Mouse (Mus musculus) lung, postnatal 36 days (tissue): ENCODE results near the gene Dgki.
A peak's percentile ranks its signal among the peaks of the same experiment; 100 is the strongest.

Source experiments
- DNase-seq: peaks from one replicate; pipeline ENCODE4 v3.0.0; 2022; ENCODE audit warnings: mixed read lengths

The Dgki gene

DNA sequence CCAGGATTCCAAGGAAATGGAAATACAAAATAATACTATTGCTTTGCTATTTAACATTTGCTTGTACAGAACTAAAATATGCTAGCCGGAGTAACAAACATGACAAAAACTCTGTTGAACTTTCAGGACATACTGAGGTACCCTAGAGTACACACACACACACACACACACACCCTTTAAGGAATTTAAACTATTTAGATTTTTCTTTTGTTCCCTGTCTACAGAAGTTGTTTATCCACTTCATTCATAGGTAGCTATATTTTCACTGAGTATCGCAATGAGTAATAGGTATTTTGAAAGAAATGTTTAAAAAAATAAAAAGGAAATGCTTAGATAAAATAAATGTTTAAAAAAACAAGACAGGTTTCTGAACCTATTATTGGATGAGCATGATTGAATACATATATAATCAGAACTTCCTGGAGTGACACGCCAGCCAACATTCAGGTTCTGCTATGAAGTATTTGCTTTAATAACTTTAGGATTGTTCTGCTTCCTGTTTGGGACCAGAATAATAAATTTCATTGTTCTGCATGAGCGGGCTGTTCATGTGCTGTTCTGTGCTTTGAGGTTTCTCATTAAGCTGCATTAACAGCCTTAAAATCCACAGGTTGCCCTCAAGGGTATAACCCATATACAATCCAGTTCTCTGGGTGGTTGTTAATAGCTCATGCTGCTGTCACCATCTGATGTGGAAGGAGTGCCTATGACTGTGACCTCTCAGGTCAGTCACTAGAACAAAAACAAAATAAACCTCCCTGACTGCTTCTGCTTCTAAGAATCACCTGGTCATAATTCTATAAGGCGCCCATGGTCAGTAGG, 457.7 kb downstream of the Dgki start:
- DNase-seq = no peak

DNA sequence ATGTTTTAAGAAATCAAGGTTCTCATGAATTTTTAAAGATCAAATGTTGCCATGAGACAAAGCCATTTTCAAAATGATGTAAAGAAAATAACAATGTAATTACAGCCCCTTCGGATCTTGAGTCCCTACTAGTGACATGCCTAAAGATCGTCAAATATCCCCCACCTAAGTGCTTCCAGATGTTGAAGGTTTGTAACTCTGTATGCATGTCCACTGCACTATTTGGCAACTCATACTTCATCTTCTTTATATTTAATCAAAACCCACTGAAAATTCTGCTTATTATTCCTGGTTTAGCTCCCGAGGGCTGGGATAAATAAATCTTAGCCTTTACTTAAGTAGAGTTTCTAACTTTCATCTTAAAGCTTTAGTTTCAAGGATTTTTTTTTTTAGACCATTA, 458.3 kb downstream of the Dgki start:
- no peak for DNase-seq

- no peak for DNase-seq
These were observed 458.8 kb downstream of the Dgki start for GRCm38 (mm10) chr6:36841174-36841573.

GRCm38 (mm10) chr6:36838747-36839146, 461.2 kb downstream of the Dgki start:
- no peak for DNase-seq

DNA sequence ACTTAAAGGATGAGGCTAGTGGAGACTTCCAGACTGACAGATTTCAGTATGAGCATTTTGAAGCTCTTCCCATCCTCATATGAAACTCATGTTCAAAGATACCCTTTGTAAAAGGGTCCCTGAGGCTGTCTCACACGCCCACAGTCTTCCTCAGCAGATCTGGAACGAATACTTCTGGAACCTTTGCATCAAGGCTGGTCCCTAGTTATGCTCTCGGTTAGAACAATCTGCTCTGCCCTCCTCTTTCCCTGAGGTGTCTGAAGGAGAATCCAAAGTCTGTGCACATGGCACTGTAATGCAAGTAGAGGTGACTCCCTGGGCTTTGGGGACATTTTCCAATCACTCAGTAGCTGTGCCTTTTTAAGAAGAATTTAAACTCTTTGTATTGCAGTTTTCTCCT, 464.6 kb downstream of the Dgki start:
- no peak for DNase-seq

DNA sequence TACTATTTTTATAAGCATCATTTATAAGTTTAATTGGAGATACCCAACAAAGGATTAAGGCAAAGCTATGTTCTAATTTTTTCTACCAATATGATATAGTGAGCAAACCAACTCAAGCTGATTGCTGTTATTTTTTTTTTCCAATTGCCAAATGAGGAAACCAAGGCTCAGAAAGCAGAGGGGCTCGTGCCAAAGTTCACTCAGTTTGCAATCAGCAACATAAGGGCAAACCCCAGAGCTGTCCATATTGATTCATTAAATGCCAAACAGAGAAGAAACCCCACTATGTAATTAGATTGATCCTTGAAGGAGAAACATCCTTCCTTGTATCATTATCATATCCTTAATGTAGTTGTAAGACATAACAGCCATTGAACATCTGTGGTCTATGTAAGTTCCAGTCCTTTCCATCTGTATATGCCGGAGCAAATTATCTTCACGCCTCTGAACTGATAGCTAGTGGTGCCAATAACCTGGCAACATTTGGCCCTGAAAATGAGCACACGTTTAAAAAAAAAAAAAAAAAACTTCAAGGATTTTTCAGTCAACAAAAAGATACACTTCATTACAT, 465.2 kb downstream of the Dgki start:
- no peak for DNase-seq

DNA sequence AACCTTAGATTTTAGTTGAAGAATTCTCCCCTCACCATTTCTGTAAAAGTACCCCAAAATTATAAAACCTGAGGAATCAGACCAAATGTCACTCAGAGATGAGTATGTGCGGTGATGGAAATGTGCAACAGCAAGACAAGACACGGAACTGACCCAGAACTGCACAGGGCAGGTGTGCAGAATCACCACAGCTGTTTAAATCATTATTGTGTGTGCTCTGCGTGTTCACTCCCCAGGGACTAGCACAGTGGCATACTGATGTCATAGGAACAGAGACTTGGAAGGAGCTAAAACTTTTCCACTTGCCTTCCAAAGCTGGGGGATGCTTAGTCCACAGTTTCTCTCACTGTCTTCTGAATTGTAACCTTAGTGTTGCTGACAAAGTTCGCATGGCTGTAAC, 467.3 kb downstream of the Dgki start:
- DNase-seq = no peak

DNA sequence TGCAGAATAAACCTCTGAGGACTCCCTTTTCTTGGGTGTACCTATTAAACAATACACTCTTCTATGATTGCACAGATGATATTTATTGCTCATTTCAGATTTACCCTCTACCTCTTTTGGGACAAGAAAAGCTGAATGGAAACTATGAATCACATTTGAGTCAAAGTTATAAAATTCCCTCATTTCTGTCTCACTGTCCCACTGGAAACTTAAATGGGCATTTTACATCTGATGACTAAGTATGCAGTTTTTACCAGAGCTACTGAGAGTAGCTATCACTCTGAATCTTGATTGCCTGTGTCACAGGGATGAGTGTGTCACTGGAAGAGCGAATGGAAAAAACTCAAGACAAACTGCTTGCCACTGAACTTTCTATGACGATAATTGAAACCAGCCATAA, 467.8 kb downstream of the Dgki start:
- no peak for DNase-seq

GRCm38 (mm10) chr6:36830371-36830925, 469.5 kb downstream of the Dgki start:
- no peak for DNase-seq

- DNase-seq = no peak
These were observed 480.3 kb downstream of the Dgki start for GRCm38 (mm10) chr6:36819784-36820050.

DNA sequence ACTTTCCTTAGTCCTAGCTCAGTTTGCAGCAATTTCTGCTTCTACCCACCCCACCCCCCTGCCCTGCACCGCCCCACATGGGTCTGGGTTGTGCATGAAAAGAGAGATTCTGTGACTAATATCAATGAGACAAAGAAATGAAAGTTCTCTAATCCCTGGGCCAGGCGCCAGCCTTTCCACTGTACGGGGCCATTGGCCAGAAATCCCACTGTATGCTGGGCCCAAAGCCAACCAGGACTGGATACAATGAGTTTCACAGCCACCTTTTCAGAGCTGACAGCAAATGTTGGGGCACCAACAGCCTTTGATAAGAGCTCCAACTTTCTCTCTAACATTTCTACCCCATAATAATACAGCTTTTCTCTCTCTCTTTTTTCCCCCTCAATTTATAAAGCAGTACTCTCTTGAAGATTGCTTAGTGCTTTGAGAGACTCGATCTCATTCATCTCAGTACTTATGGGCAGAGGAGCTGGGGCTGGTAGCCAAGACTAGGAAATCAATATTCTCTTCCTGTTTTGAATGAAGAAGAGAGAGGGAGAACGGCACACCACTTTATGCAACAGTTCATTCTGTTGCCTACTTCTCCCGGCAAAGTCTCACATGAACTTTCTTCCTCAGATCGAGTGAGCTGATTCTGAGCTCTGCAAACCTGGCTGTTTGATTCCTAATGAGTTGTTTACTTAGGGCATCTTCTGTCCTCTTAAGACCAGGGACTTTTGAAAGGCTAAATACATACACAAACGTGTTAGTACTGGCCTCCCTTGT, 480.8 kb downstream of the Dgki start:
- peak; percentile 60 for DNase-seq

DNA sequence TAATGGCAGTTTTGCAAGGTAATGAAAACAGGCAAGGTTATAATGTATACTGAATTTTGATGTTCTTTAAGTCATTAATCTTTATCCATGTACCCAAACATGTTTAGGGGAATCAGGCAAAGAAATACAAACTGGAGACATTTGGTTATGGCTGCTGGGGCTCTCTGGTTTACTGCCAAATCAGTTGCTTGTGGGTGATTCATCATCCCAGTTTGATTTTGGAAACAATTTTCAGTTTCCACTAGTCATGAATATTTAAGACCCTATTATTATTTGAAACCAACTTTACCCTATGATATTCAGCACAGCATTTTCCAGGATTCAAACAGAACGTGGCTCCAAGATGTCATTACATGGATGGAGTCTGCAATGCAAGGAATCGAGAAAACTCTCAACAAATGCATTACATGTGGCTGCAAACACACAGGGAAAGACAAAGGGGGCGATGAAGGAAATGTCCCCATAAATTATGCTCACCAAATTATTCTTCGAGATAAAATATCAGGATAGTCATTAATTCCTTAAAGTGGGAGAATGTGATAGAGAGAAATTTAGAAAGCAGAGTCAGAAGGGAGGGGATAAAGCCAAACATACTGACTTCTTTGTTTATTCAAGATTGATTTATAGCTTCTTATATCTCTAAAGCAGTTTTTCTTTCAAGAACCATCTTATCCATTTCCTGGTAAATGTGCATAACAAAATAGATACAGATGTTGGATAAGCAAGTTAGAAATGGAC, 481.5 kb downstream of the Dgki start:
- DNase-seq = no peak

DNA sequence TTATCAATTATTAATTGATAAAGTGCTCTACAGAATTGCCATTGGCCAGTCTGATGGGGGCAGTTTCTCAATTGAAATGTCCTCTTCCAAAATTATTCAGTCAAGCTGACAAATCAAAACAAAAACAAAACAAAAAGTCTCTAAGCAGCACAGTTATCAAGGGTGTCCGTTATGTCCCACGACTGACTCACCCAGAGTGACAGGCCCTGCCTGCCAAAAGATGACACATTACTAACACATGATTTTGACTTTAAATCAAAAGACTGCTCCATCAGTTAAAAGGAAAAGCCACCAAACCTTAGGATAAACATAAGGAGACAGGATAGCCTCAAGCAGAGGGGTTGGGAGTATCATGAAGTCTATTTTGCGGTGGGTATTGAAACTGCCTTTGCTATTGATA, 483.3 kb downstream of the Dgki start:
- DNase-seq = no peak

- DNase-seq = no peak
These were observed 484.0 kb downstream of the Dgki start for GRCm38 (mm10) chr6:36815992-36816391.

DNA sequence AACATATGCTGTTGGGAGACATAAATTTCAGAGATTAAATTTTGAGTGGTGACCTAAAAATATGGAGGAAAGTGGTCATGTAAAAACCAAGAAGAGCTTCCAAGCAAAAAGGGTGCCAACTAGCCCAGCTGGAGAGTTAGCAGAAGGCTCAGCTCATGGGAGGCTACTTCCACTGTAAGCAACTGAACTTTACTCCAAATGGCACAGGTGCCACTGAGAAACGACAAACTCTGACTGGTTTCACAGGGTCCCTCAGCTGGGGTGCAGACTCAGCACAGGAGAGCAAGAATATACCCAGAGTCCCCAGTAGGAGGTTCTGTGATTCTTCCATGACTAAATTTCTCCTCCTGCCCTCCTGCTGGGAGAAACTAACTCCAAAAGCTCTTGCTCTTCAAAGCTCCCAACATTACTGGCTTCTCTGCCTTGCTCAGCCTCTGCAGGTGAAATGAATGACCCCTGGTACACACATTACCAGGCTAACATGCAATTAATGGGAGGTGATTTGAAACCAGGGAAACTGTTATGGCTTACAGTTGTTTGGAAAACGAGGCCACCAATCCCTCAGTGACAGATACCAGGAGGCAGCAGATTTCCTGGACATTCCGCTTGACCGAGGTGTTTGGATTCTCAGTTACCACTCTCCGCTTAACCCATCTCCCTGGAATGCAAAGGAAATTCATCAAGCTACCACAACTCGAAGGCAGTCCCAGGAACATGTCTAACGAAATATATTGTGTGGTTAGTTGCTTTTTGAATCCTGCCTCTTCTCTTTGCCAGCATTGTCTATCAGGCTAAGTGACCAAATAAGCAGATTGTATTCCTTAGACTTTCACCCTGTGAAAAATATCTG, 487.1 kb downstream of the Dgki start:
- DNase-seq = no peak

- no peak for DNase-seq
These were observed 489.5 kb downstream of the Dgki start for GRCm38 (mm10) chr6:36810448-36810847.

GRCm38 (mm10) chr6:36809747-36810285, 490.2 kb downstream of the Dgki start, which contains the start of gene Ptn:
Ptn (minus strand) TSS chr6:36810220.
- DNase-seq = no peak

GRCm38 (mm10) chr6:36809311-36809726, 490.7 kb downstream of the Dgki start:
- peak; percentile 9 for DNase-seq

- no peak for DNase-seq
These were observed 491.5 kb downstream of the Dgki start for GRCm38 (mm10) chr6:36808306-36809058.

- DNase-seq = no peak
These were observed 493.1 kb downstream of the Dgki start for GRCm38 (mm10) chr6:36806906-36807305.
